Mouse (Mus musculus) forebrain, embryonic 11.5 days (tissue): Measurements from ENCODE around the gene Rtp1. TPM values are rescaled to one million over a fixed set of nuclear protein-coding genes. Genes with fewer than 3 reads are reported as not detected.

Experiments
- ATAC-seq: fragments of 200-750 bp; cut with Nextera tagmentation; replicated peaks from 2 replicates; pipeline ENCODE4 v1.8.0; 2017; ENCODE audit warnings: moderate TSS enrichment; ENCODE audit not compliant: low FRiP score
- DNase-seq: peaks from one replicate; pipeline ENCODE4 v3.0.0-alpha.2; 2017; ENCODE audit warnings: low spot score
- H3K27ac ChIP-seq: fragments of 300-500 bp; sonication (generic); 2 replicates; pipeline ENCODE4 v1.5.1; 2014; ENCODE audit warnings: low read depth, low read length
- H3K27me3 ChIP-seq: fragments of 300-500 bp; sonication (generic); 2 replicates; pipeline ENCODE4 v1.6.1; 2014; ENCODE audit warnings: mild to moderate bottlenecking, low read length, mixed read lengths; ENCODE audit not compliant: control insufficient read depth, insufficient read depth
- H3K36me3 ChIP-seq: fragments of 300-500 bp; sonication (generic); 2 replicates; pipeline ENCODE4 v1.6.1; 2014; ENCODE audit warnings: mild to moderate bottlenecking, low read length, moderate library complexity, mixed read lengths; ENCODE audit not compliant: control insufficient read depth, insufficient read depth
- H3K4me1 ChIP-seq: fragments of 300-500 bp; sonication (generic); replicated peaks from 2 replicates; pipeline ENCODE4 v1.6.1; 2014; ENCODE audit warnings: low read length, mixed read lengths; ENCODE audit not compliant: control insufficient read depth, insufficient read depth
- H3K4me2 ChIP-seq: fragments of 300-500 bp; sonication (generic); 2 replicates; pipeline ENCODE4 v1.6.1; 2014; ENCODE audit warnings: low read depth, mild to moderate bottlenecking, low read length, moderate library complexity, mixed read lengths; ENCODE audit not compliant: severe bottlenecking
- H3K4me3 ChIP-seq: fragments of 300-500 bp; sonication (generic); 2 replicates; pipeline ENCODE4 v1.5.1; 2014; ENCODE audit warnings: low read depth, low read length
- H3K9ac ChIP-seq: fragments of 300-500 bp; sonication (generic); 2 replicates; pipeline ENCODE4 v1.6.1; 2014; ENCODE audit warnings: low read length
- H3K9me3 ChIP-seq: fragments of 300-500 bp; sonication (generic); 2 replicates; pipeline ENCODE4 v1.6.1; 2016; ENCODE audit warnings: low read length, mixed read lengths; ENCODE audit not compliant: control insufficient read depth
- WGBS: fragments of 180-500 bp; shearing (Covaris S2); extraction: QIAGEN DNeasy Blood & Tissue Kit; methylation state at CpG from one replicate; pipeline ENCODE4 v1.1.7; 2014; 5-methylcytosine and 5-hydroxymethylcytosine counted together
- polyA plus RNA-seq: library from polyadenylated mRNA; unstranded; fragments of >200 nt; fragmentation: Nextera tagmentation; extraction: Ambion mirVana; gene quantifications from 2 replicates; pipeline ENCODE4 v1.2.1, GENCODE M21; 2014

The Rtp1 gene
- polyA plus RNA-seq, 1 experiment from 2014 or later: 0.15 TPM

DNA sequence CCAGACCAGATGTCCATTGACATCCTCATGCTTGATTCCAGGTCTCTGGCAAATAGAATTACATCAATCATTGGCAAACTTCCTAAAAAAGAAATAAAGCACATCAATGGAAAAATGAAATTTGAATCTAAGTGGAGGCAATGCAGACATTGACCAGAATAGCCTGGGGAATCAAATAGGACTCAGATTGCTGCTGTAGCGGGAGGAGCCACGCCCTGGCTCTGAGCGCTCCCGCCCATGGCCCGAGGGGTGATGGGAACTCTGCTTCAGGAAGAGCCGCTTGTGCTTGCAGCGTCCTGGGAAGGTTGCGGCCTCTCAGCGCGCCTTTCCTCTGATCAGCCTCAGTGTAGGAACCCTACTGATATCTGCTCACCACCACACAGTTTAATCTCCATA, 12.7 kb upstream of the Rtp1 start:
- Histone ChIP-seq H3K36me3 (no peaks in the 10 kb centered on the region), H3K4me1 (0 out of 2 replicates have a peak, but pooled peaks cover 1% of the 10 kb centered on the region), H3K9ac (no peak overlapping the region), H3K27me3 (no peaks in the 10 kb centered on the region), H3K9me3 (no peaks in the 10 kb centered on the region), H3K4me2 (no peak overlapping the region), H3K27ac (no peak overlapping the region), H3K4me3 (no peak overlapping the region)
- WGBS: 43% methylated on average over 10 of the region's 10 CpGs
- DNase-seq: peak; percentile 54
- no peak for ATAC-seq

DNA sequence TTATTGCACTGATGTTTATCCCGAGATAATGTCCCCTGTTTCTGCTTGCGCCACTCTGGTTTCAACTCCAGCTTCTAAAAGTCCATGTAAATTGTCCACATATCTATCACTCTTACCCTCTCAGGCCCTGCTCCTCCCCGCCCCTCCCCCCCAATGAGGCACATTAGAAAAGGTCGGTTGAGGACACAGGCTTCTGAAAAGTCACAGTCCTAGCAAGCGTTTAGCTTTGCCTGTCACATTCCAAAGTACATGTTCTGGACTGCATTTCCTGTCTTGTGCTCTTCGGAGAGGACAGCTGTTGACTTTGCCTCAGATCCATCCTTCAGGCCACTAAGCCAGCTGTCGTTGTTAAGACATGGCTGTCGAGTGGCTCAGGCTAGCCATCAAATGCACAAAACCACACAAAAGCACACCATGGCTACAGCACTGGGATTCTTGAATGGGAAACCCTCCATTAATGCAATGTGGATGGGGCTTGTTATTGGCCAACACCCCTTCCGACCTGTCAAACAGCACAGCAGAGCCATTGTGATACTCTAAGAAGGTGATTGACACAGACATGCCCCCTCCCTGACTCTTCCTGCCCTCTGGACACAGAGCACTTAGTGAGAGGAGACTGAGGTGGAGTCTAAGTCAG, 12.2 kb upstream of the Rtp1 start:
- 63% methylated on average over 9 of the region's 9 CpGs for WGBS
- DNase-seq (no peak), ATAC-seq (no peak)
- H3K27me3 ChIP-seq: no peaks in the 10 kb centered on the region
- no peak overlapping the region for H3K4me3 ChIP-seq
- H3K27ac ChIP-seq: no peak overlapping the region
- H3K9ac ChIP-seq: no peak overlapping the region
- H3K36me3 ChIP-seq: no peaks in the 10 kb centered on the region
- no peaks in the 10 kb centered on the region for H3K9me3 ChIP-seq
- H3K4me1 ChIP-seq: 0 out of 2 replicates have a peak, but pooled peaks cover 1% of the 10 kb centered on the region
- no peak overlapping the region for H3K4me2 ChIP-seq

DNA sequence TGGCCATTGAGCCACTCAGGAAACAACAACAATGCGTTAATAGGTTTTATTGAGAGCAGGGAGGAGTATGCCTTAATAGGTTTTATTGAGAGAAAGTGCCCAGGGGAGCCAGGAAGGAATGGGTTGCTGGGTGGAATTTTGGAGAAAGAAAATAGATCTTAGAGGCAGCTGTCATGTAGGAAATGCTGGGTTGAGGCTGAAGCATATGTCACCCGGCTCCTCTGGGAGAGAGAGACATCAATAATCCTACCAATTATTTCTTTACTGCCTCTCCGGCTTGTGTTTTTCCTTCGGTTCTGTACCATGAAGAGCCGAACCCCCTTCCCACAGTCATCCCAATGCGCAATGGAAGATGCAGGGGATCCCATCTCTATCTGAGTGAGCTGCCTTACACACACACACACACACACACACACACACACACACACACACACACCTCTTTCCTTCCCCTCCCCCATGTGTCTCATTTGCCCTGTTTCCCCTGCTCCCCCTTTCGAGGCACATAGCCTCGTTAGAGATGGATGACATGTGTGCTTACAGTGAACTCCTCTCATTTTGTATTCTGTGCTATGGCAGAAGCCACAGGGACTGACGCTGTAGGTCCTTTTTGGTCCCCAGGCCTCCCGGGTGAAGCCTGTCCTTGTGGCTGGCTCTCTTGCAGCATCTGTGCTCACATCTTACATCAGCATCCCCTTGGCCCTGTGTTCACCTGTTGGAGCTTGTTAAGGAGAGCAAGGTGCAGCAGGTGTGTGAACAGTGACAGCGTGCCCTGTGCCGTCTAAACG, 11.3 kb upstream of the Rtp1 start:
- Histone ChIP-seq H3K4me3 (no peak overlapping the region), H3K9me3 (no peaks in the 10 kb centered on the region), H3K27me3 (no peaks in the 10 kb centered on the region), H3K36me3 (no peaks in the 10 kb centered on the region), H3K27ac (no peak overlapping the region), H3K4me2 (no peak overlapping the region), H3K9ac (no peak overlapping the region), H3K4me1 (0 out of 2 replicates have a peak, but pooled peaks cover 1% of the 10 kb centered on the region)
- WGBS: 68% methylated on average over 13 of the region's 13 CpGs
- DNase-seq: no peak
- ATAC-seq: no peak

DNA sequence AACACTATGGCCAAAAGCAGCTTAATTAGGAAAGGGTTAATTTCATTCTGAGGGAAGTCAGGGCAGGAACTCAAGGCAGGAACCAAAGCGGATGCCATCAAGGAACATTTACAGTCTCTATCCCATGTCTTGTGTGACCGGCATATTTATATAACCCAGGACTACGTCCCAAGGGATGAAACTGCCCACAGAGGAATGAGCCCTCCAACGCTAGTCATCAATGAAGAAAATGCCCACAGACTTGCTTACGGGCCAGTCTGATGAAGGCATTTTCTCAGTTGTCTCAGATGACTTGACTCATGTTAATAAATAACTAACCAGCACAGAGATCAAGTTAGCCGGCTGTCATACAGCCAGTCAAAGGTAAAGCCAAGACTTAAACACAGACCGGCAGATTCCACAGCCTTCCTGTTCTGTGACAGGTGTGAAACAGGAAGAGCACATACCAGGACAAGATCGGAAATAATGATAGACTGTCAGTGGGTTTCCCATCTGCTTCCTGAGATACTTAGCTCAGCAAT, 9.3 kb upstream of the Rtp1 start:
- whole genome bisulfite sequencing: 96% methylated on average over 8 of the region's 8 CpGs
- Histone ChIP-seq H3K4me1 (0 out of 2 replicates have a peak, but pooled peaks cover 1% of the 10 kb centered on the region), H3K4me3 (no peak overlapping the region), H3K4me2 (no peak overlapping the region), H3K9me3 (no peaks in the 10 kb centered on the region), H3K27me3 (no peaks in the 10 kb centered on the region), H3K27ac (no peak overlapping the region), H3K36me3 (no peaks in the 10 kb centered on the region), H3K9ac (no peak overlapping the region)
- DNase-seq: no peak
- no peak for ATAC-seq

DNA sequence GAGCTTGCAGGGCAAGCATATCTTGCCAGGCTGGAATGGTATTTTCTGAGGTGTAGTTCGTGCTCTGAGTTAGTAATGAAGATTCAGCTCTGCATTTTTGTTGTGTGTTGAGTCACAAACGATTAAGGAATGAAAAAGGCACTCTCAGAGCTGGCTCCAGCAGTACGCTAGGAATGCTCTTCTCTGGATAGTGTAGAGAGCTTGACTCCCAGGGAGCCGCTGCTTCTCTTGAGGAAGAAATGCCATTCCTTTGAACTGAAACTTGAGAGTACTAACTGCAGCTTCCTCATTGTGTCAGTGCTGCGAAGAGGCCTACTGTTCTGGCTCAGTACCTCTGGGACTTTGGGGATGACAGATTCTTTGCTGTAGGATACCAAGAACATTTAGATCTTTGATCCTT, 5.1 kb upstream of the Rtp1 start:
- no peak overlapping the region for H3K4me3 ChIP-seq
- no peak overlapping the region for H3K9ac ChIP-seq
- DNase-seq (no peak), ATAC-seq (no peak)
- H3K4me2 ChIP-seq: no peak overlapping the region
- no peaks in the 10 kb centered on the region for H3K27me3 ChIP-seq
- no peaks in the 10 kb centered on the region for H3K9me3 ChIP-seq
- H3K4me1 ChIP-seq: no peaks in the 10 kb centered on the region
- no peaks in the 10 kb centered on the region for H3K36me3 ChIP-seq
- no peak overlapping the region for H3K27ac ChIP-seq
- 73% methylated on average over 5 of the region's 5 CpGs for WGBS

DNA sequence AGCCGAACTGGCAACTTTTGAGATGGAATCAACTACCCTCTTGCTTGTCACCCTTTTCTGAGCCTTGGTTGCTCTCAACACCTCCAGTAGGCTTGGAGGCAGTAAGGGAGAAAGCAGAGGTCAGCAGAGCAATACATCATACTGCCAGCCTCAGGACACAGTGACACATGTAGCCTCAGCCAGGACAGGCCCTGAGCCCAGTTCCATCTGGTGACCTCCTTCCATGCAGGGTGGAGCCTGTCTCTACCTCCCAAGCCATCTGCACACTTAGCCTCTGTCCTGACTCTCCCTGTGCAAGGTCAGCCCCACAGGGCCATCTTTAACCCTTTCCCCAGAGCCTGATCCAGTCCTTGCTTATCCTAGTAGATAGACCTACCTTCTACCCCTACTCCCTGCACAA, 1.2 kb upstream of the Rtp1 start:
- H3K4me3 ChIP-seq: no peak overlapping the region
- ATAC-seq (no peak), DNase-seq (no peak)
- no peaks in the 10 kb centered on the region for H3K4me1 ChIP-seq
- no peak overlapping the region for H3K4me2 ChIP-seq
- no peak overlapping the region for H3K27ac ChIP-seq
- H3K36me3 ChIP-seq: no peaks in the 10 kb centered on the region
- 100% methylated on average over 1 of the region's 1 CpGs for WGBS
- H3K9ac ChIP-seq: no peak overlapping the region
- H3K9me3 ChIP-seq: no peaks in the 10 kb centered on the region
- H3K27me3 ChIP-seq: no peaks in the 10 kb centered on the region

DNA sequence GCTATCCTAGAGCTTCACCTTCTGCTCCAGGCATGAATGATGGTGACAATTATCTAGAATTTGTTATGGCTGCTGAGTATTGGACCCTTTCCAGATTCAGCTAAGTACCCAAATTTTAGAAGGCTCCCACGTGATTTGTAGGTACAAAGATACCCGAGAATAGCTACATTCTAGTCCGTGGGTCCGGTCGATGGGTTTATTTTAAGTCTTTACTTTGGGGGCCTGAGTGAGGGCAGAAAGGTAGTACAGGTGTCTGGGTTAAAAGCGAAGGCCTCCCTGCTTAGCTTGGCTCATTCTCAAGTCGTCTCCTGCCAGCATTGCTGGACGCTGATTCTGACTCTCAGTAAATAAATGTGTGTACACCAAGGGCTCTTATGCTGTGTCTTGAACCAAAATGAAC, 1.1 kb downstream of the Rtp1 start:
- Histone ChIP-seq H3K36me3 (no peaks in the 10 kb centered on the region), H3K4me3 (no peak overlapping the region), H3K27me3 (no peaks in the 10 kb centered on the region), H3K9me3 (no peaks in the 10 kb centered on the region), H3K27ac (no peak overlapping the region), H3K9ac (no peak overlapping the region), H3K4me2 (no peak overlapping the region), H3K4me1 (no peaks in the 10 kb centered on the region)
- ATAC-seq: no peak
- 92% methylated on average over 8 of the region's 8 CpGs for WGBS
- DNase-seq: no peak

DNA sequence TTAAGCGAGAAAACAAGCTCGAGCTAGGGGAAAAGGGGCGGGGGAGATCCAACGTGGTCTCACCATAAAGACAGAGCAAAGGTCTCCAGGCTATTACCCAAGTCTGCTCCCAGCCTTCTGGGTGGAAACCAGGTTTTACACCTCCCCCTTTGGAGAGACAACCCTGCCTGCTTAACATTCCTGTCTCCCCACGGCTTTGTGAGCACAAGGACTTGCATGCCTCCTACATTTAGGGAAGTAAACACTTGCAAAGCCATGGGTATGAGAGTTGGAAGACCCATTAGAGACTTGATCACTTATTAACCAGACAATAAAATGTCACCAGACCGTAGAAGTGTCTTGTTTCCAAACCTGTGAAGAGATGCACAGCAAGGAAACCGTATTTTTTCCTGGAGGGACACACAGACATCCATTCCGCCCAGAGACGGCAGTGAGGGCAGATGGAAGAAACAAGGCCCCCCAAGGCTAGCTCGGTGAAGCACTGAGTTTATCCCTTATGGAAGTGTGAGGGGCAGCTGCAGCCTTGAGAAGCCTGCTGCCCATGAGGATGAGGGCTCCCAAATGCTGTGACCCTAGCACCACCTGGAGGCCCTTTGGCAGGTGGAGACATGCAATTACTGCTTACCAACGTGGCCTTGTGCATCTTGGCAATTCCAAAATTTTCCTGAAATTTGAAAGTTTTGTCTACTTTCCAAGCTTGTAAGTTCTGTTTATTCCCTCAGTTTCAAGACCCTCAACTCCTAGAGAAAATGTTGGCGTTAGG, 8.7 kb downstream of the Rtp1 start:
- ATAC-seq: no peak
- Histone ChIP-seq H3K9me3 (no peaks in the 10 kb centered on the region), H3K9ac (no peak overlapping the region), H3K27ac (no peak overlapping the region), H3K4me1 (no peaks in the 10 kb centered on the region), H3K4me2 (no peak overlapping the region), H3K27me3 (no peaks in the 10 kb centered on the region), H3K4me3 (no peak overlapping the region), H3K36me3 (no peaks in the 10 kb centered on the region)
- WGBS: 79% methylated on average over 12 of the region's 12 CpGs
- DNase-seq: no peak
